Mouse (Mus musculus) lung, adult 2 months (tissue): ENCODE measurements around the gene Pgp.

Experiments
- CTCF ChIP-seq: fragments of 200-500 bp; IDR thresholded peaks from 2 replicates; pipeline ENCODE4 v1.5.1; 2011; ENCODE audit warnings: mild to moderate bottlenecking, low read length, control low read depth; ENCODE audit not compliant: insufficient read depth
- POLR2A ChIP-seq: fragments of 200-500 bp; IDR thresholded peaks from 2 replicates; pipeline ENCODE4 v1.6.1; 2011; ENCODE audit warnings: low read depth, mild to moderate bottlenecking, control low read depth, low read length, borderline replicate concordance; ENCODE audit errors: extremely low read depth

GRCm38 (mm10) chr17:24474557-24474956, 4.4 kb downstream of the Pgp start:
- no peak for TF ChIP-seq CTCF
- TF ChIP-seq POLR2A, result no peak
